Mouse (Mus musculus): ENCODE measurements at regions not wholly inside any gene's neighbourhood (a gene's known extent, or its start where the extent isn't known, plus 50 kb on each side); places are given as distances from the start of the nearest gene placed in this dataset.
A peak's percentile ranks its signal among the peaks of the same experiment; 100 is the strongest.

GRCm38 (mm10) chr7:51756218-51756617 is 105.6 kb upstream of the Gas2 start:
- no peaks in the 10 kb centered on the region for H3K27me3 ChIP-seq
- H3K4me2 ChIP-seq (replicated peaks), result no peak overlapping the region
- no peak overlapping the region for H3K9ac ChIP-seq (replicated peaks)
- H3K27ac ChIP-seq, result no peak overlapping the region
- H3K4me1 ChIP-seq (replicated peaks), result peaks cover 20% of the 10 kb centered on the region
- H3K9me3 ChIP-seq, result no peaks in the 10 kb centered on the region
- H3K4me3 ChIP-seq (replicated peaks), result no peak overlapping the region
- WGBS, result 66% methylated on average over 3 of the region's 3 CpGs
- no peak for ATAC-seq
- no peaks in the 10 kb centered on the region for H3K36me3 ChIP-seq

GRCm38 (mm10) chr7:51759536-51760153 is 102.2 kb upstream of the Gas2 start:
- no peaks in the 10 kb centered on the region for H3K36me3 ChIP-seq
- H3K9me3 ChIP-seq, result no peaks in the 10 kb centered on the region
- H3K9ac ChIP-seq (replicated peaks), result no peak overlapping the region
- peaks cover 7% of the 10 kb centered on the region for H3K4me1 ChIP-seq (replicated peaks)
- H3K27me3 ChIP-seq, result no peaks in the 10 kb centered on the region
- 80% methylated on average over 3 of the region's 3 CpGs for WGBS
- H3K4me3 ChIP-seq (replicated peaks), result no peak overlapping the region
- no peak overlapping the region for H3K4me2 ChIP-seq (replicated peaks)
- no peak overlapping the region for H3K27ac ChIP-seq
- no peak for ATAC-seq

- Histone ChIP-seq H3K4me1 (replicated peaks) (peaks cover 5% of the 10 kb centered on the region), H3K9ac (replicated peaks) (no peak overlapping the region), H3K27ac (no peak overlapping the region), H3K4me3 (replicated peaks) (no peak overlapping the region), H3K9me3 (no peaks in the 10 kb centered on the region), H3K36me3 (no peaks in the 10 kb centered on the region), H3K4me2 (replicated peaks) (no peak overlapping the region), H3K27me3 (no peaks in the 10 kb centered on the region)
- no peak for ATAC-seq
Measured at GRCm38 (mm10) chr7:51767066-51767465, 94.7 kb upstream of the Gas2 start.

GRCm38 (mm10) chr7:51771895-51772871 is 89.6 kb upstream of the Gas2 start:
- H3K27ac ChIP-seq, result peak overlapping the region; percentile 92
- no peaks in the 10 kb centered on the region for H3K36me3 ChIP-seq
- 0 out of 2 replicates have a peak overlapping the region, but pooled peaks have one; percentile 5 for H3K9ac ChIP-seq (replicated peaks)
- H3K27me3 ChIP-seq, result no peaks in the 10 kb centered on the region
- whole genome bisulfite sequencing, result 45% methylated on average over 8 of the region's 8 CpGs
- ATAC-seq, result peak; percentile 96
- H3K4me1 ChIP-seq (replicated peaks), result peaks cover 20% of the 10 kb centered on the region
- no peaks in the 10 kb centered on the region for H3K9me3 ChIP-seq
- H3K4me3 ChIP-seq (replicated peaks), result no peak overlapping the region
- H3K4me2 ChIP-seq (replicated peaks), result peak overlapping the region; percentile 28

- H3K4me1 ChIP-seq (replicated peaks), result peaks cover 20% of the 10 kb centered on the region
- no peak overlapping the region for H3K4me2 ChIP-seq (replicated peaks)
- no peak for ATAC-seq
- H3K36me3 ChIP-seq, result no peaks in the 10 kb centered on the region
- H3K4me3 ChIP-seq (replicated peaks), result no peak overlapping the region
- H3K9me3 ChIP-seq, result no peaks in the 10 kb centered on the region
- no peak overlapping the region for H3K27ac ChIP-seq
- H3K9ac ChIP-seq (replicated peaks), result no peak overlapping the region
- 58% methylated on average over 1 of the region's 1 CpGs for WGBS
- no peaks in the 10 kb centered on the region for H3K27me3 ChIP-seq
Measured at GRCm38 (mm10) chr7:51775968-51776367, 85.8 kb upstream of the Gas2 start.

GRCm38 (mm10) chr7:51783070-51783776 is 78.6 kb upstream of the Gas2 start:
- 63% methylated on average over 4 of the region's 4 CpGs for WGBS
- no peak for ATAC-seq
- H3K4me3 ChIP-seq (replicated peaks), result no peak overlapping the region
- peaks cover 15% of the 10 kb centered on the region for H3K4me1 ChIP-seq (replicated peaks)
- no peaks in the 10 kb centered on the region for H3K9me3 ChIP-seq
- no peak overlapping the region for H3K9ac ChIP-seq (replicated peaks)
- H3K27me3 ChIP-seq, result no peaks in the 10 kb centered on the region
- H3K36me3 ChIP-seq, result no peaks in the 10 kb centered on the region
- peak overlapping the region; percentile 76 for H3K27ac ChIP-seq
- H3K4me2 ChIP-seq (replicated peaks), result no peak overlapping the region

- Histone ChIP-seq H3K4me3 (replicated peaks) (no peak overlapping the region), H3K4me1 (replicated peaks) (peaks cover 15% of the 10 kb centered on the region), H3K9me3 (no peaks in the 10 kb centered on the region), H3K36me3 (no peaks in the 10 kb centered on the region), H3K27me3 (no peaks in the 10 kb centered on the region), H3K4me2 (replicated peaks) (peak overlapping the region; percentile 30), H3K27ac (peak overlapping the region; percentile 76), H3K9ac (replicated peaks) (peak overlapping the region; percentile 28; the same call in 1 of the 2 replicates)
- peak; percentile 78 for ATAC-seq
- 41% methylated on average over 14 of the region's 14 CpGs for WGBS
Measured at GRCm38 (mm10) chr7:51783923-51784686, 77.7 kb upstream of the Gas2 start.

- ATAC-seq, result peak; percentile 85
- 34% methylated on average over 17 of the region's 17 CpGs for WGBS
- peak overlapping the region; percentile 36 for H3K4me2 ChIP-seq (replicated peaks)
- no peaks in the 10 kb centered on the region for H3K36me3 ChIP-seq
- no peak overlapping the region for H3K4me3 ChIP-seq (replicated peaks)
- H3K4me1 ChIP-seq (replicated peaks), result peaks cover 17% of the 10 kb centered on the region
- H3K9ac ChIP-seq (replicated peaks), result peak overlapping the region; percentile 46
- H3K9me3 ChIP-seq, result no peaks in the 10 kb centered on the region
- peak overlapping the region; percentile 85 for H3K27ac ChIP-seq
- no peaks in the 10 kb centered on the region for H3K27me3 ChIP-seq
Measured at GRCm38 (mm10) chr7:51790690-51791560, 70.9 kb upstream of the Gas2 start.

- Histone ChIP-seq H3K4me3 (replicated peaks) (no peak overlapping the region), H3K36me3 (no peaks in the 10 kb centered on the region), H3K9ac (replicated peaks) (peak overlapping the region; percentile 46; the same call in 1 of the 2 replicates), H3K27me3 (no peaks in the 10 kb centered on the region), H3K4me2 (replicated peaks) (peak overlapping the region; percentile 36), H3K27ac (peak overlapping the region; percentile 85), H3K9me3 (no peaks in the 10 kb centered on the region), H3K4me1 (replicated peaks) (peaks cover 17% of the 10 kb centered on the region)
- 48% methylated on average over 3 of the region's 3 CpGs for WGBS
- peak; percentile 21; the same call in 1 of the 2 replicates for ATAC-seq
Measured at GRCm38 (mm10) chr7:51791561-51791863, 70.3 kb upstream of the Gas2 start.
